Mouse (Mus musculus): ENCODE results near the gene Foxr2.

Gene Foxr2

DNA sequence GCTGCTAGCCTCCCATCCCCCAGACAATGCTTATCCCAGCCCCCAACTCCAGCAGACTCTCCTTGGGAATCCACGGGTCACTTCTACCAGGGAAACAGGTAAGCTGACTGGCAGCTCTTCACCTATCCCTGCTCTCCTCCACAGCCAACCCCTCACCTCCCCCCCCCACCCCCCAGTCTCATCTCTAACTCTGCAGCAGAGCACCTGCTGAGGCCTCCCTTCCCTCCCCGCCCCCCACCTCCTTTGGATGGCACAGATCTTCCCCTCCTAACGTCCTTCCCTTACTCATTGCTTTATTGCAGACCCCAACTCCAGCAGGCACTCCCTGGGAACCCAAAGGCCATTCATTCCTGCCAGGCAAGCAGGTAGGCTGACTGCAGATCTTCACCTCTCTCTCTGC, at the start of gene Foxr2:
Gene Foxr2 (plus strand): TSS at position 301 of the 400 bp plus-strand sequence.
- no peak for DNase-seq (ENCODE audit: low read depth)

DNA sequence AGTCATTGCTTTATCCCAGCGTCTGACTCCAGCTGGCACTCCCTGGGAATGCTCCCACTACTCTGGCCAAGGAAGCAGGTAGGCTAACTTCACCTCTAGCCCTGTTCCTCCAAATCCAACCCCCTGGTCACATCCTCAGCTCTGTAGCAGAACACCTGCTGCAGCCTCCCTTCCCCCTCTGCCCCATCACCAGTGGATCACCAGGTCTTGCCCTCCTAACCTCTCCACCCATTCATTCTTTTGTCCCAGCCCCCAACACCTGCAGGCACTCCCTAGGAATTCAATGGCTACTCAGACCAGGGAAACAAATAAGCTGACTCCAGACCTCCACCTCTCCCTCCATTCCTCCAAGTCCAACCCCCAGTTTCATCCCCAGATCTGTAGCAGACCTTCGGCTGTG, 427 bp downstream of the Foxr2 start:
- no peak for DNase-seq (ENCODE audit: low read depth)

DNA sequence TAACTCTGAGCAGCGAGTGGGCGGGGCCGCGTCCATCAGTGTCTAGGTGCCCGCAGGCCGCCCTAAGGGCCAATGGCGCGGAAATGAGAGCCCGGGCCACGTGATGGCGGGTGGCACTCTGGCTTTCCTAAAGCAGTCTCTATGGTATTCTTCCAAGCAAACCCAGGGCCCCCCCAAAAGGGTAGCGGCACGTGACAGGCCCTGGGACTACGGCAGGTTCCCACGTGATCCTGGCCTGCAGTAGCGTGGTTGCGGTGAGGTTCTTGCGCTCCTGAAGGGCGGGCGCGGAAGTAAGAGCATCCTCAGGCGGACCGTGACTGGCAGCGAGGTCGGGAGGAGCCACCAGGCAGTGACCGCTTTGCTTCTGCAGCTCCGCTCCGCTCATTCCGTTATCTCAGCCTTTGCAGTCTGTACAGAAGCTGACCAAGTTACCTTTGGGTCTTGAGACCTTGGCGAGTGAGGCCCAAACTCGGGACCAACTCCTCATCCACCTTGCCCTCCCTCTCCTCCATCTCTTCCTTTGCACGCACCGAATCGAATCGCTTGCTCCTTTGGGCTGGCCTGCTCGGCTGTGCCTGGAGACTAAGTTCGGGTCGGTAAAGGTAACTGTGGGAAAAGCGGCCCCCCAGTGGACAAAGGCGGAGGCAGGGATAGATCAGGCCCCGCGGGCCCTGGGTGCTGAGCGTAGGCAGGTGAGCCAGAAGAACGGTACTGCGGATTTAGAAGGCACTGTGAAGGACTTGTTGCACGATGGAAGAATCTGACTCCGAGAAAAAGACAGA, 21.3 kb downstream of the Foxr2 start, which contains the start of gene Rragb:
Gene Rragb (plus strand): TSS at position 248 of the 782 bp plus-strand sequence.
- DNase-seq (ENCODE audit: low read depth), result peak; percentile 79

DNA sequence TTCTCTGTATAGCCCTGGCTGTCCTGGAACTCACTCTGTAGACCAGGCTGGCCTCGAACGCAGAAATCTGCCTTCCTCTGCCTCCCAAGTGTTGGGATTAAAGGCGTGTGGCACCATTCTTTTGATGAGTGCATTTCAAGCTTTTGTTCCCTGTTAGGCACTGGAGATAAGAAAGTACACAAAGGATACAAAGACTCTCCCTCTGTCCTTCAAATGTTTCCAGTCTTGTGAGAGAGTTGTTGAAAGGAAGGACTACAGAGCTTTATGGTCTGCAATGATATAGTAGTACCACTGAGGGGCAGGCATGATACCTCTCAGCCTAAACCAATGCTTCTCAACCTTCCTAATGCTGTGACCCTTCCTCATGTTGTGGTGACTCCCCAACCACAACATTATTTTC, 24.1 kb downstream of the Foxr2 start:
- DNase-seq (ENCODE audit: low read depth), result no peak

DNA sequence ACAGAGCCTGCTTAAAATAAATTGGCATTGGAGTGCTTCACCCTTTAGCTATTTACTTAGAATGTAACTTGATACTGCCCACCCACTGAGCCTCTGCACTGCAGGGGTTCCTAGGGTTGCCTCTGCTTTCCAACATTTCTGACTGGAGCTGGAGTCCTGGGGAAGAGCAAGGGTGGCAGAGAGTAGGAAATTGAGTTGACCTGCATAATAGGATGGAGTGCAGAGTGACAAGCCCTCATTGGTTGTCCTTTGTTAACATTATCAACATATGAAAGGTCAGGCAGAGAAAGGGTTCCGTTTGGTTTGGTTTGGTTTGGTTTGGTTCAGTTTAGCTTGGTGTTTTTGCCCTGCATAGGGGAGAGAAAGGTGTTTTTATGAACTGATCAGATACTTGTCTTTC, 33.2 kb downstream of the Foxr2 start:
- DNase-seq (ENCODE audit: low read depth), result no peak

DNA sequence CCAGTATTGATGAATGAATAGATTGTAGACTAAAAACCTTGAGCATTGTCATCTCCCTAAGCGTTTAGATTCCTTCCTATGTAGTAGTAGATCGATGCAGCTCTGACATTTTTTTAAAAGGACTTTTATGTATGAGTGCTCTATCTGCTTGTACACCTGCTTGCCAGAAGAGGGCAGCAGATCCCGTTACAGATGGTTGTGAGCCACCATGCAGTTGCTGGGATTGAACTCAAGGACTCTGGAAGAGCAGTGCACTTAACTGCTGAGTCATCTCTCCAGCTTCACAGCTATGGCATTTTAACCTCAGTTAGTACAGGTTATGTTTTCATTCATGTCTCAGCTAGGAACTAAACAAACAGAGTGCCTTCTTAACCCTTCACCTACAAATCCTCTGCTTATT, 36.7 kb downstream of the Foxr2 start:
- DNase-seq (ENCODE audit: low read depth), result peak; percentile 51

DNA sequence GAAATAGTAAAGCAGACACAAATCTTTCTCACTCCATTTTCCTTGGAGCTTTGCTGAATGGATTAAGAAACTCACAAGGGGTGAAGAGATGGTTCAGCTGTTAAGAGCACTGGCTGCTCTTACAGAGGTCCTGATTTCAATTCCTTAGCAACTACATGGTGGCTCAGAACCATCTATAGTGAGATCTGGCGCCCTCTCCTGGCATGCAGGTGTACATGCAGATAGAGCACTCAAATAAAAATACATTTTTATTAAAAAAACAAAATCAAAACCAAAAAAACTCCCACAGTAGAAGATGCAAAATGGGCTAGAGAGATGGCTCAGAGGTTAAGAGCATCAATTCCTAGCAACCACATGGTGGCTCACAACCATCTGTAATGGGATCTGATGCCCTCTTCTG, 56.2 kb downstream of the Foxr2 start:
- peak; percentile 34 for DNase-seq (ENCODE audit: low read depth)

DNA sequence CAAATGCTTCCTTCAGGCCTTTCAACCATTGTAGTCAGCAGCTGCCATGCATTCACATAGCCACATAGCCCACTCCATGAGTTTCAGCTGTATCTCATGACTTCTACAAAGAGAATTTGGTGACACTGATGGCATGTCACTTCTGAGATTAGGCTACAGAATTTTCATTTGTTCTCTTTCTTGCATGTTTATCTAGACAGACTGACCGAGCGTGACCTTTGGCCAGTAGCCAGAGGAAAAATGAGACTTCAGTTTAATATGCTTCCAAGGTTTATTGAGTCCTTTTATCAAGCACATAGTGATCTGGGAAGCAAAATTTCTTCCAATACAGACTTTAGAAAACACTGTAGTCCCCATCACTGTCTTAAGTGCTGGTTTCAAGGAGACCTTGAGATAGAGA, 63.6 kb downstream of the Foxr2 start:
- no peak for DNase-seq (ENCODE audit: low read depth)
